Mouse (Mus musculus): Measurements from ENCODE around the gene Chsy1.

The Chsy1 gene

GRCm38 (mm10) chr7:66108961-66109854 lies at the start of gene Chsy1:
Gene Chsy1 (plus strand): TSS chr7:66109515.
- DNase-seq, result peak; percentile 86 to 89

GRCm38 (mm10) chr7:66060066-66060956 lies 49.0 kb upstream of the Chsy1 start:
- DNase-seq, result peak; percentile 89 to 91

DNA sequence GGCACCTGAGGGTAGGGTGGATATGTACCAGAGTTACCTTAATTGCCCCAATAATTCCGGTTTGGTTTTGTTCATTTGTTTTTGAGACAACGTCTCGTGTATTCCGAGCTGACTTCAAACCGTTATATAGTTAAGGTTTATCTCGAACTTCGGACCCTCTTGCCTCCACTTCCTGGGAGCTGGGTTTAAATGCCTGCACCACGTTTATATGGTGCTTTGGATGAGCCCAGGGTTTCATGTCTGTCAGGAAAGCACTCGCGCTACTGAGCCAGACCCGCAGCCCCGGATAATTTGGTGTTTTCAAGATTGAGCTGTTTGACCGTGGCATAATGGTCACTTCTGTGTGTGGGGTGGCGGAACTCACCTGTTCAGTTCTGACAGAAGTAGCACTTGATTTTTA lies 48.3 kb upstream of the Chsy1 start:
- DNase-seq, result no peak

- DNase-seq, result peak; percentile 24 to 27
These were observed 32.9 kb upstream of the Chsy1 start for GRCm38 (mm10) chr7:66076411-66076810.

- peak; percentile 93 to 94 for DNase-seq
These were observed 29.7 kb upstream of the Chsy1 start, which contains the start of gene Selenos for GRCm38 (mm10) chr7:66079364-66080230. Gene Selenos (plus strand): TSS chr7:66079649.

GRCm38 (mm10) chr7:66080231-66080613 lies 29.1 kb upstream of the Chsy1 start:
- DNase-seq, result no peak

- DNase-seq, result no peak
These were observed 25.6 kb upstream of the Chsy1 start for GRCm38 (mm10) chr7:66083757-66084156.

- no peak for DNase-seq
These were observed 24.8 kb upstream of the Chsy1 start for GRCm38 (mm10) chr7:66084546-66084945.

DNA sequence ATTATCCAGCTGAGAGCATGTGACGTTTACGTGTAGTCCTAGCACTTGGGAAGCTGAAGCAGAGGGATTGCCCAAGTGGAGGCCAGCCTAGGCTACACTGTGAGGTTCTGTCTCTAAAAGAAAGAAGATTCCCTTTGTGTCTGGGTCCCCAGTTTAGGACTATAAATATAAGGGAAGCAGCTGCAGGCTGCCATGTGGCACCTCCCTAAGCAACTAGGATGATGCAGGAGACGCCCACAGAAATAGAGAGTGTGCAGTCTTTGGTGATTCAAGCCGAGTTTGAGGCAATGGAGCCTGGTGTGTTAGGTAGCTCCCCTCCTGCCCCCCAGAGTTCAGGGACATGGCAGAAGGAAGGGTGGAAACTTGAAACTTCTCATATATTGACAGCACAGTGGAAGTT lies 21.7 kb upstream of the Chsy1 start:
- no peak for DNase-seq

DNA sequence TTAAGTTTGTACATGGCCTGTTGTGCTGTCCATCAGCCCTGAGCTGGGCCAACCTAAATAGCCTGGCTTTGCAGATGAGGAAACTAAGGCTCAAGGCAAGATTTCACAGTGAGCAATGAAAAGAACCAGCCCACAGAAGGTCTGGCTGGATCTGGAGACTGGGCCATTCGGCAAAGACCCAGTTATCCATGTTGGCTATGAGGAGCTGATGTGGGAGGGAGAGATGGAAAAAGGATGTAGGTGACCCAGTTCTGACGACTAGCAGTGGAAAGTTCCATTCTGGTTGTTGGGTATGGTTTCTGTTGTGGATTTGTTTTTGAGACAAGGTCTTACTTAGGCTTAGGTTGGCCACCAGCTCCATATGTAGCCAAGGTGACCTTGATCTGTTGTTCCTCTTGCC lies 21.2 kb upstream of the Chsy1 start:
- DNase-seq, result no peak

DNA sequence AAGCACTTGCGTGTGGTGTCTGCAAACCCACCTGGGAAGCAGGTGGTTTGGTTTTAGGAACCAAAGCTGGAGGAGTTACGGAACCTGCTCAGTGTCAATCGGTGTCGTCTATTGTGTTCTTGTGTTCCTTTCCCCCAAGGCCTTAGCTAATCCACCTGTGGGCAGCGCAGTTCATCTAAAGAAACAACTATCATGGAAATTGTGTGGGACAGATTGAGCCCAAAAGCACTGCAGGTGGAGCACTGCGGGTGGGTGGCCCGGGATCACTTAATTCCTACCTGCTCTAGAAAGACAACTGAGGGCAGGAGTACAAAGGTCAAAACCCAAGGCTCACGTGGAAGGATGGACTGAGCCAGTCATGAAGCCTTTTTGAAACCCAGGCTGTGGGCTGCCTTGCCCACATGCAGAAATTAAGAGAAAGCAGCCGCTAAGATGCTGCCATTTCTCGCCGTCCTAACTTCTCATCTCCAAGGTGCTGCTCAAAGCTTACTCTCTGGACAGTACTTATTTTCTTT lies 18.6 kb upstream of the Chsy1 start:
- DNase-seq, result no peak

DNA sequence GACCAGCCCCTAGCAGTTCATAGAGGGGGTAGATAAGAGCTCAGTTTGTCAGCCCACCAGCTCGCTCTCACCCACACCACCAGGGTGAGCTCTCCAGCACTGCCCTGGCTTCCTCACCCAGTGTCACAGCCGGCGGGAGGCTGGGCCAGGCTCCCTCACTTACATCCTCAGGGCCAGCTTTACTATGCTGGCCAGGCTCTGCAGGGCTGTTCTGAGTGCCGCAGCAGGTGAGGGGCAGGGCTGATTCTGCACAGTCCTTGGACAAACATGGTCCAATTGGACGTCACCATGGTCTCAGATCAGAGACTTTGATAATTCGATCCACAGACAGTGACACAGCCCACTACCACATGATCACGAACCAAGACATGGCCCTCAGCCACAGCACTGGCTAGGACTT lies 17.8 kb upstream of the Chsy1 start:
- DNase-seq, result no peak

DNA sequence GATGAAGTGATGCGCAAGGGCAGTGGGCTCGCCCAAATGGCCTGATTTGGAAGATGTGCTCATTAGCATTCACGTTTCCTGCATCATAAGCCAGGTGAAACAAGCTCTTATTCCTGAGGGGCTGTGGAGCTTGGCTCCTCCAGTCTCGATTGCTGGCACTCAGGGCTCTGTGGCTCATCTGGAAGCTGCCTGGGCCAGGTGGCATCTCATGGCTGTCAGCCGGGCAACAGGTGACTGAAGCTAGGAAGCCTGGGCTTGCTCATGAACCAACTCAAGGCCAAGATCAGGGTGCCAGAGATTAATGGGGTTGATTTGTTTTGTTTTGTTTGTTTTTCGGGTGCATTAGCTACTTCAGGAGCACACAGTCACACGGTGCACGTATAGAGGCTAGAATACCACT lies 16.7 kb upstream of the Chsy1 start:
- DNase-seq, result peak; percentile 20 to 22

DNA sequence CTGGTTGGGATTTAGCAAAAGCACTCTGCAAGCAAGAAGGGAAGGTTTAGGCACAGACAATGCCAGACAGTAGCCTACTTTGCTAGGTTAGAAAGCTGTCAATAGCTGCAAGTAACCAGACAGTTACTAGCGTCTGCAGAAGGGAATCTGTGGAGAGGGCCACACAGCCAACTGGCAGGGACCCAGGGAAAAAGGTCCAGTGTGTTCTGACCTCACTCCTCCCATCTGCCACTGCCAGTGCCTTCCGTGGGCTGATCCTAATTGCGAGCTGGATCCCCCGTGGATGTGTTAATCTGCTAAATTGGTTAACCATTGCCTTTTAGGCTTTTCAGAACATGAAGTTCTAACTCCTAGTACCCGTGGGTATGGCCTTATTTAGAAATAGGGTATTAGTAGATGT lies 15.2 kb upstream of the Chsy1 start:
- peak; percentile 39 to 51 for DNase-seq

DNA sequence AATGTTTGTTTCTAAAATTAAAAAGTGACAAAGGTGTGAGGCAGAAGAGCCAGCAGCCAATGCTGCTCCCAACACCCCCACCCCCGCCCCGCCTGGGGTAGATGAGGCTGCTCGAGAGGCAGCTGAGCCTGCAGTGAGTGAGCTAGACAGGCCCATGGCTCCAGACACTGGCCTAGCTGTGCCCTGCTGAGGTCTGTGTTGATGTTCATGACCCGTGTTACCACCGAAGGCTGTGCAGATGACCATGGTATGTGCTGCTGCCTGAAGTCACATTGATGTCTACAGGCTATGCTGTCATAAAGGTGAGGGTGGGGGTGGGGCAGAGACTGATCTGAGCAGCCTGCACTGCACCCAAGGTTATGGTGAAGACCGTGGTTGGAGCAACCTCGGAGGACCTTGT lies 10.5 kb upstream of the Chsy1 start:
- no peak for DNase-seq

DNA sequence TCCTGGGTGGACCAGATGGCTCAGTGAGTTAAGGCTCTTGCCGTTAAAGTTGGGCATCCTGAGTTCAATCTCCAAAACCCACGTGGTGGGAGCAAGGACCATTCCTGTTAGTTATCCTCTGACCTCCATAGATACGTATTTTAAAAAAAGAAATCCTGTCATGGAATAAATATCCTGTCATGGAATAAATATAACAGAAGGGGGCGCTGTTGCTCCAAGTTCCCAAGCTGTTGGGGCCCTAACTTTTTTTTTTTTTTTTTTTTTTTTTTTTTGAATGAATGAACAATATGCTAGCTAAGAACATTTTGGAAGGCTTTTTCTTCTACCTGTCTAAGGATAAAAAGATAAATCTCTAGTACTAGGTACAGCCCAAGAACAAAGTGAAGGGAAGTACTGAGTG lies 7.4 kb upstream of the Chsy1 start:
- DNase-seq, result peak in 1 of 2 experiments; percentile 28

GRCm38 (mm10) chr7:66104531-66104930 lies 4.8 kb upstream of the Chsy1 start:
- no peak for DNase-seq

GRCm38 (mm10) chr7:66105771-66106170 lies 3.5 kb upstream of the Chsy1 start:
- no peak for DNase-seq

DNA sequence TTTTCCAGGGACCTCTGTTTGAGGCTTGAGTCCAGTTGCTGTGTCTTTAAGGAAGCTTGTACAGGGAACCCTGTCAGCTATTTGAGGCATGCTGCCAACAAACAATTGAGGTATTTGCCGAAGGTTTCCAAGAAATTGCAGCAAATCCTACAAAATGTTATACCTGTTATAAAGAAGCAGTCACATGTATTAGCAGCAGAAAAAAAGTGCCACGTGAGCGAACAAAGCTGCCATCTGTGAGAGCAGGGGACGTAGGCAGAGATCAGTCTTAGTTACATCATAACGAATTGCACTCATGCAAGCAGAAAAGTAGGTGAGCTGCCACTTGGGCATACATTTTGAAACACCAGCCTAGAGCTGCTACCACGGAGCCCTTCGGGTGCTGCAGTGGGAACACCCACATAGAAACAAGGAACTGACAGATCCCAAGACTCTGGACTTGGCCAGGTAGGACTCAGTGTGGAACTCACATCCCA lies 2.7 kb upstream of the Chsy1 start:
- DNase-seq, result no peak

DNA sequence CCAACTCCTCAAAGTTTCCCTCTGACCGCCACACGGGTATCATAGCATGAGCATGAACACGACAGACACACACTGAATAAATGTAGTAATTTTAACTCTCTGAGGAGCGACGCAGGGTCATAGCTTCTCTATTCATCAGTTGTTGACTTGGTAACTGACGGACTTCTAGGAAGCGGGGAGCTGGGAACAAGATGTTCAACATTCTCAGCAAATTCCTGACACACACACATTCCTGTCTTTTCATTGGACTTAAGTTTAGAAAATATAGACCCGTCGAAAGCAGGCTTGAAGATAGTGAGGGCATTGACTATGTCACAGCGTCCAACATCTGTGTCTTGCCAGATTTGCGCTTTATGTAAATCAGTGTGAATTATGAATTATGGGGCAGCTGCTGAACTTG lies 2.1 kb upstream of the Chsy1 start:
- no peak for DNase-seq

DNA sequence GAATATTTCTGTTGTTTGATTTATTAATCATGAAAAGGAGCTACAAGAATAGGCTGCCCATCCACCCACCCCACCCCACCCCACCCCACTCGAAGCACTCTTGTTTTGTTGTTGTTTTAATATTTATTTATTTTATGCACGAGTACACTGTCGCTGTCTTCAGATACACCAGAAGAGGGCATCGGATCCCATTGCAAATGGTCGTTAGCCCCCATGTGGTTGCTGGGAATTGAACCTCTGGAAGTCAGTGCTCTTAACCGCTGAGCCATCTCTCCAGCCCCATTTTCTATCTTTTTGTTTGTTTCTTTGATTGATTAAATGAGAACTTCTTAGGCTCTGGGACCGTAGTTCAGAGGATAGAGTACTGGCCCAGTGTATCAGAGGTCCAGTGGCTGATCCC lies 1.4 kb upstream of the Chsy1 start:
- no peak for DNase-seq
